Mouse (Mus musculus) liver, postnatal 0 days (tissue): ENCODE results near the gene Zfp386. TPM values are rescaled to one million over a fixed set of nuclear protein-coding genes. Genes with fewer than 3 reads are reported as not detected.
"Not testable (repeated sequence)": the region's sequence is repeated elsewhere in the genome, so short reads cannot be mapped to it uniquely, and the experiment has no call there.

Source experiments
- ATAC-seq: fragments of 200-750 bp; cut with Nextera tagmentation; 2 replicates; pipeline ENCODE4 v1.8.0; 2017; ENCODE audit warnings: mild to moderate bottlenecking, moderate library complexity
- DNase-seq: peaks from one replicate; pipeline ENCODE4 v3.0.0-alpha.2; 2016
- H3K27ac ChIP-seq: fragments of 300-500 bp; sonication (generic); 2 replicates; pipeline ENCODE4 v1.5.1; 2014; ENCODE audit warnings: antibody characterized with exemption, moderate library complexity, mild to moderate bottlenecking, low read depth
- H3K27me3 ChIP-seq: fragments of 300-500 bp; sonication (generic); 2 replicates; pipeline ENCODE4 v1.6.1; 2014; ENCODE audit warnings: low read length, control low read depth, mixed read lengths; ENCODE audit not compliant: insufficient read depth
- H3K36me3 ChIP-seq: fragments of 300-500 bp; sonication (generic); replicated peaks from 2 replicates; pipeline ENCODE4 v1.6.1; 2014; ENCODE audit warnings: mild to moderate bottlenecking, control low read depth, low read length, moderate library complexity, mixed read lengths; ENCODE audit not compliant: insufficient read depth
- H3K4me1 ChIP-seq: fragments of 300-500 bp; sonication (generic); 2 replicates; pipeline ENCODE4 v1.6.1; 2014; ENCODE audit warnings: antibody characterized with exemption, mild to moderate bottlenecking, control low read depth; ENCODE audit not compliant: insufficient read depth
- H3K4me2 ChIP-seq: fragments of 300-500 bp; sonication (generic); 2 replicates; pipeline ENCODE4 v1.6.1; 2014; ENCODE audit warnings: low read depth, mild to moderate bottlenecking, low read length, moderate library complexity, mixed read lengths
- H3K4me3 ChIP-seq: fragments of 300-500 bp; sonication (generic); 2 replicates; pipeline ENCODE4 v1.5.1; 2014; ENCODE audit warnings: low read depth, low read length
- H3K9ac ChIP-seq: fragments of 300-500 bp; sonication (generic); replicated peaks from 2 replicates; pipeline ENCODE4 v1.6.1; 2014; ENCODE audit warnings: mild to moderate bottlenecking, moderate library complexity
- H3K9me3 ChIP-seq: fragments of 300-500 bp; sonication (generic); 2 replicates; pipeline ENCODE4 v1.6.1; 2016; ENCODE audit warnings: mild to moderate bottlenecking, control low read depth, low read length, mixed read lengths
- CTCF ChIP-seq: sonication (generic); IDR thresholded peaks from 2 replicates; pipeline ENCODE4 v1.5.1; 2016; ENCODE audit warnings: antibody characterized with exemption, low read depth
- EP300 ChIP-seq: IDR thresholded peaks from 2 replicates; pipeline ENCODE4 v1.6.1; 2016; ENCODE audit warnings: antibody characterized with exemption, low read depth, mild to moderate bottlenecking
- WGBS: fragments of 180-500 bp; shearing (Covaris S2); extraction: QIAGEN DNeasy Blood & Tissue Kit; methylation state at CpG from one replicate; pipeline ENCODE4 v1.1.7; 2014; ENCODE audit not compliant: insufficient replicate concordance; 5-methylcytosine and 5-hydroxymethylcytosine counted together
- polyA plus RNA-seq: library from polyadenylated mRNA; unstranded; fragments of >200 nt; fragmentation: Nextera tagmentation; extraction: Ambion mirVana; gene quantifications from 2 replicates; pipeline ENCODE4 v1.2.1, GENCODE M21; 2015

The Zfp386 gene
- polyA plus RNA-seq, result 8.5 and 8.8 TPM in 2 replicates

- Histone ChIP-seq H3K36me3 (no peaks in the 10 kb centered on the region), H3K9me3 (no peaks in the 10 kb centered on the region), H3K4me2 (peak within 1 kb of the TSS; percentile 86), H3K27me3 (no peaks in the 10 kb centered on the region), H3K9ac (peak within 1 kb of the TSS; percentile 70), H3K27ac (peak within 1 kb of the TSS; percentile 96), H3K4me3 (peak within 1 kb of the TSS; percentile 71), H3K4me1 (peaks cover 11% of the 10 kb centered on the region)
- DNase-seq, result peak; percentile 94
- under 1% methylated on average over 47 of the region's 55 CpGs for WGBS
- no peak for TF ChIP-seq CTCF
- peak; percentile 72; the same call in 1 of the 2 replicates for TF ChIP-seq EP300
- ATAC-seq, result peak; percentile 99
These were observed at the start of gene Zfp386 for GRCm38 (mm10) chr12:116047440-116048377. TSS of gene Zfp386 (plus strand) at chr12:116047724.

DNA sequence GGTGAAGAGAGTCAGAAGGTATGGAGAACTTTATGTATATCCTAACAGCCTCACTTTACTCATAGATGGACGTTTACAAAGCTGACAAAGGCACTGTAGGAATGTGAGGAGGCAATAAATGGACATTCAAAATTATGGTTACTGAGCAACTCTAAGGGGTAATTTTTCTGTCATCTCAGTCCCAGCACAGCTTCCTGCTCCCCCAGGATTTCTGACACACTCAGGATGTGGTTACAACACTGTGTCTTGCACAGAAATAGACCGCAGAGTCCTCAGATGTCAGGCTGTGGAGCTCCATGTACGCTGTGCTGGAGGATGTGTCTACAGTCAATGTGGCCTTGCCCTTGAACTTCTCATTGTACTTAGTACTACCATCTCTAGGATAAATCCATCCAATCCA, 47.7 kb upstream of the Zfp386 start:
- H3K4me2 ChIP-seq, H3K9me3 ChIP-seq, H3K9ac ChIP-seq, H3K4me1 ChIP-seq, H3K27me3 ChIP-seq, ATAC-seq, H3K4me3 ChIP-seq, H3K27ac ChIP-seq, DNase-seq, H3K36me3 ChIP-seq: not testable (repeated sequence)
- WGBS, result 35% methylated on average over 3 of the region's 3 CpGs

GRCm38 (mm10) chr12:116002946-116003345, 44.6 kb upstream of the Zfp386 start:
- 0 out of 2 replicates have a peak, but pooled peaks have one; percentile 4 for TF ChIP-seq CTCF
- not testable (repeated sequence) for H3K4me3 ChIP-seq, H3K27ac ChIP-seq, ATAC-seq, DNase-seq, H3K9ac ChIP-seq, H3K27me3 ChIP-seq, H3K36me3 ChIP-seq, H3K4me1 ChIP-seq, H3K9me3 ChIP-seq, H3K4me2 ChIP-seq
- 39% methylated on average over 1 of the region's 1 CpGs for WGBS

- peak; percentile 27 for TF ChIP-seq CTCF
- no peak for TF ChIP-seq EP300
These were observed 36.7 kb upstream of the Zfp386 start for GRCm38 (mm10) chr12:116010812-116011211.

GRCm38 (mm10) chr12:116028095-116028494, 19.4 kb upstream of the Zfp386 start:
- Histone ChIP-seq H3K4me1 (no peaks in the 10 kb centered on the region), H3K9ac (no peak overlapping the region), H3K27me3 (no peaks in the 10 kb centered on the region), H3K4me2 (no peak overlapping the region), H3K36me3 (no peaks in the 10 kb centered on the region), H3K27ac (no peak overlapping the region), H3K4me3 (no peak overlapping the region), H3K9me3 (no peaks in the 10 kb centered on the region)
- no peak for DNase-seq
- TF ChIP-seq EP300 (no peak), CTCF (peak; percentile 85)
- 40% methylated on average over 2 of the region's 2 CpGs for WGBS
- ATAC-seq, result no peak

More at GRCm38 (mm10) chr12:116010812-116011211, 36.7 kb upstream of the Zfp386 start:
- H3K27ac ChIP-seq, result no peak overlapping the region
- ATAC-seq (no peak), DNase-seq (no peak)
- no peak overlapping the region for H3K4me2 ChIP-seq
- H3K9me3 ChIP-seq, result no peaks in the 10 kb centered on the region
- no peak overlapping the region for H3K9ac ChIP-seq
- H3K4me1 ChIP-seq, result no peaks in the 10 kb centered on the region
- H3K4me3 ChIP-seq, result no peak overlapping the region
- H3K27me3 ChIP-seq, result no peaks in the 10 kb centered on the region
- H3K36me3 ChIP-seq, result no peaks in the 10 kb centered on the region
- 47% methylated on average over 2 of the region's 2 CpGs for WGBS

- WGBS, result 61% methylated on average over 5 of the region's 5 CpGs
These were observed 12.2 kb upstream of the Zfp386 start for GRCm38 (mm10) chr12:116035346-116035745.

More at GRCm38 (mm10) chr12:116035346-116035745, 12.2 kb upstream of the Zfp386 start:
- H3K4me3 ChIP-seq, result no peak overlapping the region
- no peak for DNase-seq
- H3K9ac ChIP-seq, result no peak overlapping the region
- no peaks in the 10 kb centered on the region for H3K27me3 ChIP-seq
- H3K27ac ChIP-seq, result no peak overlapping the region
- no peak for ATAC-seq
- no peak overlapping the region for H3K4me2 ChIP-seq
- H3K36me3 ChIP-seq, result no peaks in the 10 kb centered on the region
- no peaks in the 10 kb centered on the region for H3K9me3 ChIP-seq
- TF ChIP-seq EP300 (no peak), CTCF (no peak)
- no peaks in the 10 kb centered on the region for H3K4me1 ChIP-seq
